Mouse (Mus musculus) kidney, embryonic 14.5 days (tissue): ENCODE measurements around the gene Myo3b. TPM values are rescaled to one million over a fixed set of nuclear protein-coding genes. Genes with fewer than 3 reads are reported as not detected.

Source experiments
- ATAC-seq: fragments of 200-750 bp; cut with Nextera tagmentation; 2 replicates; pipeline ENCODE4 v1.8.0; 2017; ENCODE audit warnings: moderate number of reproducible peaks, mild to moderate bottlenecking, moderate TSS enrichment, moderate library complexity; ENCODE audit not compliant: low FRiP score, low TSS enrichment
- H3K27ac ChIP-seq: fragments of 300-500 bp; sonication (generic); 2 replicates; pipeline ENCODE4 v1.5.1; 2014; ENCODE audit warnings: low read depth, mild to moderate bottlenecking, low read length, moderate library complexity, mixed read lengths
- H3K27me3 ChIP-seq: fragments of 300-500 bp; sonication (generic); 2 replicates; pipeline ENCODE4 v1.6.1; 2014; ENCODE audit warnings: mild to moderate bottlenecking, low read length; ENCODE audit not compliant: control insufficient read depth, insufficient read depth
- H3K36me3 ChIP-seq: fragments of 300-500 bp; sonication (generic); 2 replicates; pipeline ENCODE4 v1.6.1; 2014; ENCODE audit warnings: low read length, mixed read lengths; ENCODE audit not compliant: control insufficient read depth, insufficient read depth
- H3K4me1 ChIP-seq: fragments of 300-500 bp; sonication (generic); 2 replicates; pipeline ENCODE4 v1.6.1; 2014; ENCODE audit warnings: low read length, mixed read lengths; ENCODE audit not compliant: control insufficient read depth, insufficient read depth
- H3K4me2 ChIP-seq: fragments of 300-500 bp; sonication (generic); replicated peaks from 2 replicates; pipeline ENCODE4 v1.6.1; 2014; ENCODE audit warnings: low read depth, mild to moderate bottlenecking, low read length
- H3K4me3 ChIP-seq: fragments of 300-500 bp; sonication (generic); 2 replicates; pipeline ENCODE4 v1.5.1; 2014; ENCODE audit warnings: mild to moderate bottlenecking, low read length
- H3K9ac ChIP-seq: fragments of 300-500 bp; sonication (generic); 2 replicates; pipeline ENCODE4 v1.6.1; 2014; ENCODE audit warnings: low read depth, mild to moderate bottlenecking, low read length, moderate library complexity
- H3K9me3 ChIP-seq: fragments of 300-500 bp; sonication (generic); 2 replicates; pipeline ENCODE4 v1.6.1; 2016; ENCODE audit warnings: low read length; ENCODE audit not compliant: control insufficient read depth
- WGBS: fragments of 180-500 bp; shearing (Covaris S2); extraction: QIAGEN DNeasy Blood & Tissue Kit; methylation state at CpG from one replicate; pipeline ENCODE4 v1.1.7; 2014; 5-methylcytosine and 5-hydroxymethylcytosine counted together
- polyA plus RNA-seq: library from polyadenylated mRNA; unstranded; fragments of >200 nt; fragmentation: Nextera tagmentation; extraction: Ambion mirVana; gene quantifications from 2 replicates; pipeline ENCODE4 v1.2.1, GENCODE M21; 2014

Myo3b gene
- polyA plus RNA-seq, 1 experiment from 2014 or later: 0.77 TPM

GRCm38 (mm10) chr2:70053803-70054202, 14.9 kb downstream of the Myo3b start:
- no peak overlapping the region for H3K27ac ChIP-seq
- 84% methylated on average over 9 of the region's 9 CpGs for WGBS
- no peaks in the 10 kb centered on the region for H3K27me3 ChIP-seq
- no peak overlapping the region for H3K4me2 ChIP-seq
- no peaks in the 10 kb centered on the region for H3K9me3 ChIP-seq
- no peak overlapping the region for H3K9ac ChIP-seq
- no peaks in the 10 kb centered on the region for H3K36me3 ChIP-seq
- no peak overlapping the region for H3K4me3 ChIP-seq
- no peaks in the 10 kb centered on the region for H3K4me1 ChIP-seq
- ATAC-seq: no peak

GRCm38 (mm10) chr2:70058201-70058600, 19.3 kb downstream of the Myo3b start:
- Histone ChIP-seq H3K9ac (no peak overlapping the region), H3K9me3 (no peaks in the 10 kb centered on the region), H3K27me3 (no peaks in the 10 kb centered on the region), H3K4me1 (0 out of 2 replicates have a peak, but pooled peaks cover 6% of the 10 kb centered on the region), H3K4me2 (no peak overlapping the region), H3K27ac (no peak overlapping the region), H3K4me3 (no peak overlapping the region), H3K36me3 (no peaks in the 10 kb centered on the region)
- WGBS: 92% methylated on average over 4 of the region's 4 CpGs
- no peak for ATAC-seq

- Histone ChIP-seq H3K27me3 (no peaks in the 10 kb centered on the region), H3K27ac (no peak overlapping the region), H3K36me3 (no peaks in the 10 kb centered on the region), H3K9ac (no peak overlapping the region), H3K4me3 (no peak overlapping the region), H3K4me1 (0 out of 2 replicates have a peak, but pooled peaks cover 8% of the 10 kb centered on the region), H3K9me3 (no peaks in the 10 kb centered on the region), H3K4me2 (no peak overlapping the region)
- WGBS: 64% methylated on average over 11 of the region's 11 CpGs
- ATAC-seq: no peak
Measured at GRCm38 (mm10) chr2:70060359-70061345, 21.7 kb downstream of the Myo3b start.

- Histone ChIP-seq H3K36me3 (no peaks in the 10 kb centered on the region), H3K27ac (no peak overlapping the region), H3K9ac (no peak overlapping the region), H3K4me3 (no peak overlapping the region), H3K4me2 (no peak overlapping the region), H3K4me1 (0 out of 2 replicates have a peak, but pooled peaks cover 16% of the 10 kb centered on the region), H3K27me3 (no peaks in the 10 kb centered on the region), H3K9me3 (no peaks in the 10 kb centered on the region)
- 81% methylated on average over 6 of the region's 6 CpGs for WGBS
- ATAC-seq: no peak
Measured at GRCm38 (mm10) chr2:70065116-70065515, 26.2 kb downstream of the Myo3b start.

- no peak overlapping the region for H3K4me3 ChIP-seq
- no peak for ATAC-seq
- no peaks in the 10 kb centered on the region for H3K27me3 ChIP-seq
- H3K27ac ChIP-seq: 0 out of 2 replicates have a peak overlapping the region, but pooled peaks have one; percentile 51
- 78% methylated on average over 7 of the region's 7 CpGs for WGBS
- H3K9ac ChIP-seq: no peak overlapping the region
- H3K4me2 ChIP-seq: no peak overlapping the region
- H3K4me1 ChIP-seq: 0 out of 2 replicates have a peak, but pooled peaks cover 13% of the 10 kb centered on the region
- H3K9me3 ChIP-seq: no peaks in the 10 kb centered on the region
- H3K36me3 ChIP-seq: no peaks in the 10 kb centered on the region
Measured at GRCm38 (mm10) chr2:70065729-70066300, 26.9 kb downstream of the Myo3b start.

- no peak overlapping the region for H3K4me2 ChIP-seq
- 0 out of 2 replicates have a peak, but pooled peaks cover 10% of the 10 kb centered on the region for H3K4me1 ChIP-seq
- H3K9ac ChIP-seq: no peak overlapping the region
- no peak overlapping the region for H3K4me3 ChIP-seq
- no peaks in the 10 kb centered on the region for H3K36me3 ChIP-seq
- ATAC-seq: 0 out of 2 replicates have a peak, but pooled peaks have one; percentile 18
- H3K9me3 ChIP-seq: no peaks in the 10 kb centered on the region
- peak overlapping the region; percentile 51; the same call in 1 of the 2 replicates for H3K27ac ChIP-seq
- 59% methylated on average over 6 of the region's 6 CpGs for WGBS
- H3K27me3 ChIP-seq: no peaks in the 10 kb centered on the region
Measured at GRCm38 (mm10) chr2:70066338-70067022, 27.6 kb downstream of the Myo3b start.

- Histone ChIP-seq H3K4me2 (no peak overlapping the region), H3K9ac (no peak overlapping the region), H3K9me3 (no peaks in the 10 kb centered on the region), H3K4me3 (no peak overlapping the region), H3K27me3 (no peaks in the 10 kb centered on the region), H3K27ac (peak overlapping the region; percentile 47; the same call in 1 of the 2 replicates), H3K4me1 (0 out of 2 replicates have a peak, but pooled peaks cover 8% of the 10 kb centered on the region), H3K36me3 (no peaks in the 10 kb centered on the region)
- WGBS: 79% methylated on average over 5 of the region's 5 CpGs
- ATAC-seq: no peak
Measured at GRCm38 (mm10) chr2:70069861-70070260, 30.9 kb downstream of the Myo3b start.

GRCm38 (mm10) chr2:70083444-70084020, 44.6 kb downstream of the Myo3b start:
- 66% methylated on average over 17 of the region's 17 CpGs for WGBS
- Histone ChIP-seq H3K9me3 (no peaks in the 10 kb centered on the region), H3K27ac (no peak overlapping the region), H3K4me3 (no peak overlapping the region), H3K36me3 (no peaks in the 10 kb centered on the region), H3K27me3 (no peaks in the 10 kb centered on the region), H3K9ac (no peak overlapping the region), H3K4me1 (no peaks in the 10 kb centered on the region), H3K4me2 (no peak overlapping the region)
- ATAC-seq: no peak
